Mouse (Mus musculus) heart, adult 2 months (tissue): ENCODE measurements around the gene Cox7a1. TPM values are rescaled to one million over a fixed set of nuclear protein-coding genes. Genes with fewer than 3 reads are reported as not detected.
"Not testable (repeated sequence)": the region's sequence is repeated elsewhere in the genome, so short reads cannot be mapped to it uniquely, and the experiment has no call there.

ENCODE experiments used
- DNase-seq, 2 experiments: peaks; one replicate each; pipeline ENCODE4 v3.0.0; 2021
- H3K27ac ChIP-seq: fragments of 200-600 bp; 2 replicates; pipeline ENCODE4 v1.8.1; 2022
- H3K27me3 ChIP-seq: fragments of 200-500 bp; 2 replicates; pipeline ENCODE4 v1.6.1; 2012; ENCODE audit warnings: mild to moderate bottlenecking, low read length, inconsistent platforms, mixed read lengths; ENCODE audit not compliant: control insufficient read depth, insufficient read depth
- H3K36me3 ChIP-seq: fragments of 200-500 bp; 2 replicates; pipeline ENCODE4 v1.6.1; 2012; ENCODE audit warnings: low read length, inconsistent platforms; ENCODE audit not compliant: control insufficient read depth, insufficient read depth
- H3K4me1 ChIP-seq: fragments of 200-500 bp; 2 replicates; pipeline ENCODE4 v1.6.1; 2011; ENCODE audit warnings: low read length; ENCODE audit not compliant: control insufficient read depth, insufficient read depth
- H3K4me3 ChIP-seq: fragments of 200-600 bp; 2 replicates; pipeline ENCODE4 v1.8.1; 2022
- H3K79me2 ChIP-seq: fragments of 200-500 bp; replicated peaks from 2 replicates; pipeline ENCODE4 v1.6.1; 2012; ENCODE audit warnings: mild to moderate bottlenecking, inconsistent platforms, low read length, moderate library complexity, mixed read lengths; ENCODE audit not compliant: control insufficient read depth, insufficient read depth
- H3K9ac ChIP-seq: fragments of 200-500 bp; 2 replicates; pipeline ENCODE4 v1.6.1; 2012; ENCODE audit warnings: low read depth, mild to moderate bottlenecking, control low read depth, inconsistent platforms, low read length, mixed read lengths
- CTCF ChIP-seq: fragments of 200-600 bp; IDR thresholded peaks from 2 replicates; pipeline ENCODE4 v1.8.1; 2022; ENCODE audit warnings: antibody characterized with exemption, mild to moderate bottlenecking, moderate library complexity
- EP300 ChIP-seq: fragments of 200-500 bp; IDR thresholded peaks from 2 replicates; pipeline ENCODE4 v1.6.1; 2011; ENCODE audit warnings: low read depth, low read length, control low read depth; ENCODE audit not compliant: insufficient read depth
- POLR2A ChIP-seq: fragments of 200-500 bp; IDR thresholded peaks from 2 replicates; pipeline ENCODE4 v1.6.1; 2011; ENCODE audit warnings: mild to moderate bottlenecking, low read depth, low read length, control low read depth; ENCODE audit not compliant: insufficient read depth
- WGBS: fragments of 180-500 bp; shearing (Covaris S2); methylation state at CpG from one replicate; pipeline ENCODE4 v1.1.7; 2018; 5-methylcytosine and 5-hydroxymethylcytosine counted together
- intact Hi-C: fragments of 180-260 bp; cut with DNase I; formaldehyde crosslinking; loops from one replicate; pipeline ENCODE4 v1.15.1; 2025
- polyA plus RNA-seq: library from polyadenylated mRNA; depleted of rRNA; stranded (reverse); fragments of >200 nt; gene quantifications from 2 replicates; pipeline ENCODE4 v1.2.3, GENCODE M21; 2012
- total RNA-seq, 2 experiments: library from RNA; stranded (reverse); gene quantifications; 2 replicates each; pipeline ENCODE4 v1.2.3; 2021

Cox7a1 gene
- total and polyA plus RNA-seq, 3 experiments, result 2,213 to 3,278 (median 2,711) TPM

DNA sequence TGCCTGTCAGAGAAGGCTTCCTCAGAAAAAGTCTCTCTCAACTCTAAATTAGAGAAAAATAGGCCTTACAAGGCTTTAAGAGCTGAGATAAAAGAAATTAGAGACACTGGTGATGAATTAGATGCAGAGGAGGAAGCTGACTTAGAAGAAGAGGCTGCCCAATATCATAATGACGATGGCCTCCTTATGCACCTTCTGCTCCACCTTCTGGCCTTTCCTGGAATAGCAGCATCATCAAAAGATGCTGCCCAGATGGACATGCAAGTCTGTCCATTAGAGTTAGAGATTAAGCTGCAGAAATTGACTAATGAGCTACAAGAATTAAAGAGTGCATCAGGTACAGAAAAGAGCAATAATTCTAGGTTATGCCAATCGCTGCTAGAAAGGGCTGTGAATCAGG is 21.4 kb downstream of the Cox7a1 start:
- WGBS, result 0% methylated on average over 2 of the region's 2 CpGs

DNA sequence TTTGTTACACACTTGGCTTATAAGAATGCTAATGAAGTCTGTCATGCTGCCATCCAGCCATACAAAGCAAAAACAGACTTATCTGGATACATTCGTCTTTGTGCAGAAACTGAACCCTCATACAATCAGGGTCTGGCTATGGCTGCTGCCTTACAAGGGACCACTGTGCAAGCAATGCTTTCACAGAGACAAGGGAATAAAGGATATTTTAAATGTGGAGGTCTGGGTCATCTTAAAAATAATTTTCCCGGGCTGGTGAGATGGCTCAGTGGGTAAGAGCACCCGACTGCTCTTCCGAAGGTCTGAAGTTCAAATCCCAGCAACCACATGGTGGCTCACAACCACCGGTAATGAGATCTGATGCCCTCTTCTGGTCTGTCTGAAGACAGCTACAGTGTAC is 22.4 kb downstream of the Cox7a1 start:
- H3K27ac ChIP-seq, result not testable (repeated sequence)

More for the DNA sequence above, 21.4 kb downstream of the Cox7a1 start:
- H3K4me1 ChIP-seq, result peaks cover 2% of the 10 kb centered on the region
- no peak for TF ChIP-seq POLR2A
- peak; percentile 93 for TF ChIP-seq CTCF
- peak; percentile 80; the same call in 1 of the 2 replicates for TF ChIP-seq EP300
- H3K9ac ChIP-seq, result no peak overlapping the region
- no peak overlapping the region for H3K27ac ChIP-seq
- no peaks in the 10 kb centered on the region for H3K36me3 ChIP-seq
- peak; percentile 61 to 75 for DNase-seq
- no peaks in the 10 kb centered on the region for H3K79me2 ChIP-seq
- intact Hi-C loops, result loop anchor here (1.0 to 5.0 kb wide), 2 partner anchors 24 to 193 kb away; no protein-coding TSS in a partner anchor
- no peaks in the 10 kb centered on the region for H3K27me3 ChIP-seq
- H3K4me3 ChIP-seq, result no peak overlapping the region

DNA sequence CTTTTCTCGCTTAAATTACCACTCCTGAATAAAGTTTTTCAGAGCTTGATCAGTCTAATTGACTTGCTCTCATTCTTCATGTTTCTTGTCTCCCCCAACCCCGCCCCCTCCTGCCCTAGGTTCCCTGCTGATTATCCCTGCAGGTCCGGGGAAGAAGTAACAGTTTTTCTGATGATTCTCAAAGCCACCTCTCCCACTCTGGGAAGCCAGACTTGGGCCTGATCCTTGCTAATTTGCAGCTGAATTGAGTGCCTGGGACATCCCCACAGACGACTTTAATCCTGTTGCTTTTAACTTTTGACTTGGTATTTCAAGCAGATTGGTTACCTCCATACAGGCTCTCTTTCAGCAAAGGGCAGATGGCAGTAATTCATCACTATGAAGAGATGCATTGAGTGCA is 27.1 kb downstream of the Cox7a1 start:
- no peaks in the 10 kb centered on the region for H3K79me2 ChIP-seq

More for the DNA sequence above, 22.4 kb downstream of the Cox7a1 start:
- 46% methylated on average over 5 of the region's 5 CpGs for WGBS
- H3K4me3 ChIP-seq, DNase-seq, H3K9ac ChIP-seq, H3K4me1 ChIP-seq, H3K79me2 ChIP-seq, H3K27me3 ChIP-seq, H3K36me3 ChIP-seq: not testable (repeated sequence)
- intact Hi-C loops, result loop anchor here (5.0 kb wide), 1 partner anchor 194 kb away; no protein-coding TSS in a partner anchor

DNA sequence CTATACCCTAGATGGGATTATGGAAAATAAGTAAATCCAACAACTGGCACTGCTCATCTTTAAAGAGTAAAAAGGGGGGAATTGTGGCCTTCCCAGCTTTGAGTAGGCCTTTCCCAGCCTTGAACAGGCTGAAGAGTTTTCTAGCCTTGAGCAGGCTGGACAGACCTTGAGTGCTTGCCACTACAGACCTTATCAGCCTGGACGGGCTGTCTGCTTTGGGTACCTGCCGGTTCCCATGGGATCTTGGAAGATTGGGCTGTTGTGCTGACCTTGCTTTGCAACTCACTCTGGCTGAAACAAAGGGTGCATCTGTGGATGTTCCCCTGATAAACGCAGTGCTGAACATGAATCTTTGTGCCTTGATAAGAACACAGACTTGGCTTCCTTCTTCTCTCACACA is 29.9 kb downstream of the Cox7a1 start:
- intact Hi-C loops, result no loop called here
- WGBS, result 76% methylated on average over 3 of the region's 3 CpGs
- Histone ChIP-seq H3K9ac (no peak overlapping the region), H3K27me3 (no peaks in the 10 kb centered on the region), H3K79me2 (no peaks in the 10 kb centered on the region), H3K4me1 (peaks cover 2% of the 10 kb centered on the region; the same call in 1 of the 2 replicates), H3K27ac (no peak overlapping the region), H3K36me3 (no peaks in the 10 kb centered on the region), H3K4me3 (no peak overlapping the region)
- no peak for DNase-seq
- TF ChIP-seq CTCF, result no peak
- no peak for TF ChIP-seq EP300

More for the DNA sequence above, 27.1 kb downstream of the Cox7a1 start:
- DNase-seq, result no peak
- H3K27me3 ChIP-seq, result no peaks in the 10 kb centered on the region
- H3K36me3 ChIP-seq, result no peaks in the 10 kb centered on the region
- H3K4me1 ChIP-seq, result no peaks in the 10 kb centered on the region
- H3K4me3 ChIP-seq, result no peak overlapping the region
- WGBS, result 31% methylated on average over 4 of the region's 4 CpGs
- intact Hi-C loops, result no loop called here
- no peak overlapping the region for H3K9ac ChIP-seq
- TF ChIP-seq POLR2A, result no peak
- no peak for TF ChIP-seq EP300
- no peak for TF ChIP-seq CTCF
- H3K27ac ChIP-seq, result no peak overlapping the region

DNA sequence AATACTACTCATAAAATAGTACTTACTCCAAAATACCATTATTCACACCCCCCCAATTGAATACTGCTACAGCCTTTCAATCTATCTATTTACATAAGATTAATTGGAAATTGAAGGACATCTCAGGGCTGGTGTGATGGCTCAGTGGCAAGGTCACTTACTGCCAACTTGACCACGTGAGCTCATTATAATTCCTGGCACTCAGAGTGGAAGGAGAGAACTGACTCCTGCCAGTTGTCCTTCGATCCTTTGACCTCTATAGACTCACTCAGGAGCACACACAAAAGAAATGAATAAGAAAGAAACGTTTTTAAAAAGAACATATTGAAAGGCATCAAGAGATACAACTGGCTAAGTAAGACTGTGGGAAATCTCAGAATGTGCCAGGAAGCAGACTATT is 31.9 kb downstream of the Cox7a1 start:
- DNase-seq, result no peak
- Histone ChIP-seq H3K27ac (no peak overlapping the region; the same call in 1 of the 2 replicates), H3K27me3 (no peaks in the 10 kb centered on the region), H3K4me1 (peaks cover 6% of the 10 kb centered on the region), H3K9ac (no peak overlapping the region), H3K79me2 (no peaks in the 10 kb centered on the region), H3K4me3 (no peak overlapping the region), H3K36me3 (no peaks in the 10 kb centered on the region)
- 68% methylated on average over 3 of the region's 3 CpGs for WGBS
- TF ChIP-seq POLR2A (no peak), EP300 (no peak), CTCF (no peak)
- intact Hi-C loops, result loop anchor here (5.0 kb wide), 3 partner anchors 34 to 399 kb away; partner anchors contain the start of genes Cox7a1, Zfp382 and Zfp790

DNA sequence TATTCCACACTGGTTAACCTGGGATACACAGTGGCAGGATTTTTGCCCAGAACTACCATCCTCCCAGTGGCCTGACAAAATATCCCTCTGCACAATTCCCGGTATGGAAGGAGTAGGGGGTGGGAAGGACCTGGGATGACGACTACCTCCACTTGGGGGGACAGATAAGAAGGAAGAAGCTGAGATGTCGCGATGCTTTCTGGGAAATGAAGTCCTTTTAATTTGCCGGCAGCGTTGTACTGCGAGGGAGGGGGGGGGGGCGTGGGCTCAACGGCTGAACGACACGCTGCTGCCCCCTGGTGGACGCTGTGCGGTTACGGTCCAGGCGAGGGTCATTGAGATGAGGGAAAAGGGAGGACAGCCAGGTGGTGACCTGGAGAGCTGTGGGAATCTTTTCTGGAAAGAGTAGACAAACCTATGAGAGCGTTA is 32.8 kb downstream of the Cox7a1 start:
- no peak overlapping the region; the same call in 1 of the 2 replicates for H3K4me3 ChIP-seq
- TF ChIP-seq CTCF (peak; percentile 91), POLR2A (no peak), EP300 (no peak)
- WGBS, result 1% methylated on average over 16 of the region's 16 CpGs
- no peaks in the 10 kb centered on the region for H3K36me3 ChIP-seq
- peak overlapping the region; percentile 1; the same call in 1 of the 2 replicates for H3K27ac ChIP-seq
- peak; percentile 73 to 81 for DNase-seq
- no peak overlapping the region for H3K9ac ChIP-seq
- H3K4me1 ChIP-seq, result peaks cover 6% of the 10 kb centered on the region
- no peaks in the 10 kb centered on the region for H3K79me2 ChIP-seq
- intact Hi-C loops, result loop anchor here (5.0 kb wide), 3 partner anchors 34 to 399 kb away; partner anchors contain the start of genes Cox7a1, Zfp382 and Zfp790
- no peaks in the 10 kb centered on the region for H3K27me3 ChIP-seq
